Mouse (Mus musculus) adrenal gland, postnatal 25 days (tissue): ENCODE measurements around the gene Coro7. TPM values are rescaled to one million over a fixed set of nuclear protein-coding genes. Genes with fewer than 3 reads are reported as not detected.
A peak's percentile ranks its signal among the peaks of the same experiment; 100 is the strongest.
"Not testable (repeated sequence)": the region's sequence is repeated elsewhere in the genome, so short reads cannot be mapped to it uniquely, and the experiment has no call there.

Experiments used
- DNase-seq: peaks from one replicate; pipeline ENCODE4 v3.0.0; 2021; ENCODE audit warnings: mixed read lengths
- total RNA-seq: library from RNA; stranded (reverse); gene quantifications from 2 replicates; pipeline ENCODE4 v1.2.3, GENCODE M21; 2021

Gene Coro7
- total RNA-seq, 1 experiment from 2014 or later = 39.7 TPM

GRCm38 (mm10) chr16:4594814-4595526 is 84.6 kb downstream of the Coro7 start:
- no peak for DNase-seq

- DNase-seq = peak; percentile 77
Measured at GRCm38 (mm10) chr16:4593971-4594813, 85.4 kb downstream of the Coro7 start, which contains the start of gene Glis2. TSS of gene Glis2 (plus strand) at chr16:4594713.

GRCm38 (mm10) chr16:4592909-4593875 is 86.4 kb downstream of the Coro7 start:
- DNase-seq = peak; percentile 46

- no peak for DNase-seq
Measured at GRCm38 (mm10) chr16:4590236-4590635, 89.3 kb downstream of the Coro7 start.

GRCm38 (mm10) chr16:4587516-4588210 is 91.9 kb downstream of the Coro7 start:
- no peak for DNase-seq

- peak; percentile 98 for DNase-seq
Measured at GRCm38 (mm10) chr16:4586531-4587123, 93.0 kb downstream of the Coro7 start.

- no peak for DNase-seq
Measured at GRCm38 (mm10) chr16:4585642-4586530, 93.7 kb downstream of the Coro7 start.

GRCm38 (mm10) chr16:4584438-4584837 is 95.1 kb downstream of the Coro7 start:
- no peak for DNase-seq

GRCm38 (mm10) chr16:4583807-4584206 is 95.8 kb downstream of the Coro7 start:
- DNase-seq = no peak

GRCm38 (mm10) chr16:4581179-4581578 is 98.4 kb downstream of the Coro7 start:
- not testable (repeated sequence) for DNase-seq

GRCm38 (mm10) chr16:4578630-4579029 is 100.9 kb downstream of the Coro7 start:
- no peak for DNase-seq

- no peak for DNase-seq
Measured at GRCm38 (mm10) chr16:4576873-4577272, 102.7 kb downstream of the Coro7 start.

Other genes with a start within 250 kb of the Coro7 start
- gene Srl, start 138.0 kb downstream of the Coro7 start, total RNA-seq = 8.0 and 11.9 TPM in 2 replicates
- gene Tfap4, start 119.9 kb downstream of the Coro7 start, total RNA-seq = 8.3 and 10.4 TPM in 2 replicates
- 17.1 and 23.0 TPM in 2 replicates for gene Glis2, start 85.1 kb downstream of the Coro7 start, total RNA-seq
- 81.9 and 83.4 TPM in 2 replicates for gene Pam16, start 54.8 kb downstream of the Coro7 start, total RNA-seq
- gene Vasn, start 39.8 kb downstream of the Coro7 start, total RNA-seq = 5.4 and 9.3 TPM in 2 replicates
- 117 and 125 TPM in 2 replicates for gene Dnaja3, start 39.8 kb downstream of the Coro7 start, total RNA-seq
- gene Nmral1, start 39.6 kb upstream of the Coro7 start, total RNA-seq = 7.0 and 9.1 TPM in 2 replicates
- 105 and 106 TPM in 2 replicates for gene Hmox2, start 46.6 kb upstream of the Coro7 start, total RNA-seq
- gene Cdip1, start 110.5 kb upstream of the Coro7 start, total RNA-seq = 103 and 116 TPM in 2 replicates
- gene 4930562C15Rik, start 155.6 kb upstream of the Coro7 start, total RNA-seq = not detected in 2 replicates
- gene Ubald1, start 200.5 kb upstream of the Coro7 start, total RNA-seq = 41.3 and 44.3 TPM in 2 replicates
- 75.1 and 85.4 TPM in 2 replicates for gene Mgrn1, start 206.5 kb upstream of the Coro7 start, total RNA-seq